Mouse (Mus musculus) cerebellum, adult 9-11 months (tissue): Measurements from ENCODE around the gene Rae1.

ENCODE experiments used
- DNase-seq: peaks from one replicate; pipeline ENCODE4 v3.0.0; 2022

The Rae1 gene

DNA sequence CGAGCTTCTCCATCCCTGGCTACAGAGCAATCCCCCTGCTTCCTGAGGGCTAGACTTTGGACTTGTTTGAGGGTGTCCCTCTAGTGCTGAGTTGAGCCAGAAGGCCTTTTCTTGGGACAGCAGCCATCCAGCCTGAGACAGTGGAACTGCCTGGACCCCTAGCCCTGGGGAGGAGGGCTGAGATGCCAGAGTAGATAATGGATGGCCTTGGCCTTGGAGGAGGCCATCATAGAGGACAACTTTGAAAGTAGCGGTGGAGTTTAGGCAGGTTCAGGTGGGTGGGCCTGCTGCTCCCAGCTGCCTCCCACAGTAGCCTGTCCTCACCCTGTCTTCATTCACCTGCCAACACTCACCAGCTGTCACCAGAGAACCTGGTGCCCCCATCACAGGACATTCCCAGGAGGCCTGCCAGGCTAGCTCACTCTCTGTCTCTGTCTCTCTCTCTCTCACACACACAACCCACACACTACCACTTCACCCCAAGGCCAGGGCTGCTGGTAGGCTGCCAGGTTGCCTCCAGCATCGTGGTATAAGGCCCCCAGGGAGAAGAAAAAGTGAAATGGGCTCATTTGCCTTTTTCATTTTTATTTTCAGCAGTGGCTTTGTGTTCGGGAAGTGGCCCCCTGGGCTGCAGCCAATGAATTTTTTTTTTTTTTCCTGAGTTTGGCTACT lies 28.0 kb downstream of the Rae1 start:
- no peak for DNase-seq

GRCm38 (mm10) chr2:173028508-173029031 lies 28.7 kb downstream of the Rae1 start:
- DNase-seq: no peak

DNA sequence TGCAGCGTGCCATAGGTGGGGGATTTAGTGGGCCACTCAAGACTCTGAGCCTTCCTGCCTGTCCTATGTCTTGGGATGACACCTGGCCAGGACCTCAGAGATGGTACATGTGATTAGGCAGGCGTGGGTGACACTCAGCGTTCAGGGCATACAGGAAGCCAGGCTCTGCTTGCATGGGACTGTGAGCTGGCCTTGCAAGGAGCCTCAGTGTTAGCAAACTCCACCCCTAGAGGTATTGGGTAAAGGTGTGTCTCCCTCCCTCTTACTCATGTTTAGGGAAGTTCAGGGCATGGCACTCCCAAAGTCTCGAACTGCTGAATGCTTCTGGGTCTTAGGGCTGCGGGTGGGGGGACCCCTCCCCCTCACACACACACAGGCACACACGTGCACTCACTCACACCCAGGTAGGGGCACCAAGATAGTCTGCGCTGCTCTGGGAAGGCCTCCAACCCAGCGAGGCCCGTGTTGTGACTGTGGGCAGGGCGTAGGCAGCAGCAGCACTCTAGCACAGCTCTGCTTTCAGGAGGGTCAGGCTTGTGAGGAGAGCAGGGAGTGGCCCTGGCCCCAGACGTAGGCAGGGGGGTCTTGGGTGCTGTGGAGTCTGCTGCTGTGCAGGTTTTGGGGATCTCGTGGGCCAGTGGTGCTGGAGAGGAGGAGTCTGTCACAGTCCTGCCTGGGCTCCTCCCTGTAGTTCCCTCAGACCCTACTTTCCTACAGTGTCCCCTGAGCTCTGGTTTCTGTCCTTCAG lies 30.8 kb downstream of the Rae1 start:
- no peak for DNase-seq

GRCm38 (mm10) chr2:173033531-173033930 lies 33.6 kb downstream of the Rae1 start:
- no peak for DNase-seq

- DNase-seq: no peak
Measured at GRCm38 (mm10) chr2:173034998-173035397, 35.1 kb downstream of the Rae1 start.

DNA sequence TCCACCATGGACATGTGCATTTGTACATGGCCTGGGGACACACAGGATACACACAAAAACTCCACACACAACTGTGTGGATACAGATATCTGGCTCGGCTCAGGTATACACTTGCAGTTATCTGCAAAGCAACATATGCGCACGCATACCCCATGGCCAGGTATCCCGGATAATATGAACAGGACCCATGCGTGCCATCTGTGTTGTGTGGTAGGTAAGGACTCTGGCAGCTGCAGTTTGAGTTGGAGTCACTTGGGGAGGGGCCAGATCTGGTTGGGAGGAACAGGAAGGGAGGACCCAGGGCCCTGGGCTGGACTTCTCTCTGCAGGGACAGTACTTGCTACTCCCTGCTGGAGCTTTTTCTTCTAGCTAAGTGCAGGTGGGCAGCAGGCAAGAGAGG lies 35.7 kb downstream of the Rae1 start:
- no peak for DNase-seq

- DNase-seq: no peak
Measured at GRCm38 (mm10) chr2:173036055-173036454, 36.1 kb downstream of the Rae1 start.

- DNase-seq: no peak
Measured at GRCm38 (mm10) chr2:173036611-173037010, 36.7 kb downstream of the Rae1 start.

- DNase-seq: no peak
Measured at GRCm38 (mm10) chr2:173037347-173037746, 37.4 kb downstream of the Rae1 start.

DNA sequence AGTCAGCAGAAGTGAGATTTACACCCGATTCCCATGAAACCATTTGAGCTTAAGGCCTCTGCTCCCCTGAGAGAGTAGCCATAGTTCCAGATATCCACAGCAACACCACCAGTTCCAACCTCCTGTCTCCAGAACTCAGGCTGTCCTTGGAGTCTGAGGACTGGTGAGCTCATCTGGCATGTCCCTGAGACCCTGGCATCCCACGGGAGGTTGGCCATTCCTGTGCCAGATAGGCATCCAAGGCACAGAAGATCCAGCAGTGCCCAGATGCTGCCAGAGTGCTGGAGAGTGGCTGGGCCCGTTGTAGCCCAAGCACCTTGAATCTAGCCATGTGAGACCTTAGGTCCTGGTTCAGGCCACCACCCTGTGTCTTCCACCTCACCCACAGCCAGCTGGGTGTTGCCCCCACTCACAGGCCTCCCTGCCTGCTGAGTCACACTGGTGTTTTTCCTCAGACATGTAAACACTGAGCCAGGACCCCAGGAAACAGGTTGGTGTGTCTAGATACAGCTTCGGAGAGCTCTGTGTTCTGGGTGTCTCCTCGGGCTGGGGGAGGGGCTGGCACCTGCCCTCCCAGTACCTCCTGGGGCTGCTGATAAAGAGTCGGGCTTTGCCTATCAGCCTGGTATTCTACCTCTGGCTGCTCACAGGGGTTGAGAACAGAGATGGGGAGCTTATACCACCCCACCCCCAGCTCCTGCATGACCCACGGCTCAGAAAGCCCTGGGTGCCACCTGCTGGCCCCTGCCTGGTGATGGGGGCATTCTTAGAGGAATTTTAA lies 38.1 kb downstream of the Rae1 start:
- no peak for DNase-seq

DNA sequence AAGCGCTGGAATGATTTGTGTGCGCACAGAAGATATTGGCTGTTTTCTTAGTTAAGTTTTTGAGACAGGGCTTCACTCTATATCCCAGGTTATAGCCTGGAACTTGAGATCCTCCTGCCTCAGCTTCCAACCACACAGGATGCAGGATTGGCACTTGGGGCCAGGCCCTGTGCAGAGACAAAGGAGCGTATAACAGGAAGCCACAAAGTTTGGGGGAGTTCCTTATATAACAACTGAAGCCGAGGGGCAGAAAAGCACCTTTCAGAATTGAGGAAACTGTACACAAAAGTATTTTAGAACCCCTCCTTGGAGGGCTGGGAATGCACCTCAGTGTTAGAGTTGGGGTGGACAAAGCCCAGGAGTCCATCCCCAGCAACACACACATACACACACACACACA lies 39.1 kb downstream of the Rae1 start:
- no peak for DNase-seq

- no peak for DNase-seq
Measured at GRCm38 (mm10) chr2:173040803-173041202, 40.9 kb downstream of the Rae1 start.

GRCm38 (mm10) chr2:173041242-173041641 lies 41.3 kb downstream of the Rae1 start:
- DNase-seq: no peak

GRCm38 (mm10) chr2:173041893-173042292 lies 42.0 kb downstream of the Rae1 start:
- no peak for DNase-seq

DNA sequence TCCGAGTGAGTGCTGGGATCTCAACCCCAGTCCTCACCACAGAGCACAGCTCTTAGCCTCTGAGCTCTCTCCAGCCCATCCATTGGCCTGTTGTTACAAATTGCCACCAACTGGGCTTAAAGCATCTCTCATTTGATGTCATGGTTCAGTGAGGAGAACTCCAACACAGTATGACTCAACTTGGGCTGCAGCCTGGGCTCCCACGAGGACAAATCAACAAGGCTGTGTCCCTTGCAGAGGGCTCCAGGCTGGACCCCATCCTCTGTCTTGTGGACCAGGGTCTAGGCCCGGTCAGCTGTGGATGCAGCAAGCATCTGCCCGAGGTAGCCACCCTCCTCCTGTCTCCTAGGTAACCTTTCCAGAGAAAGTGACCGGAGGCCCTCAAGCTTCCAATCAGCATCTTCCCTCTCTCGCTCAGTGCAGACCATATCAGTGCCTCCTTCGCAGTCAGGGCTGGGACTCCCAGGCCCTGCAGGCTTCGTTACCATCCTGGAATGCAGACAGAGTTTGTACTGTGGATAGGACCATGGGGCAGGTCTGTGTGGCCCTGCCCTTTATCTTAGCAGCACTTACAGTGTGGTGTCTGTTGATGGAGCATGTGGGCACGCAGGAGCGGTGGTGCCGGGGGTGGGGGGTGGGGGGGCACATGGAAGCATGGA lies 42.7 kb downstream of the Rae1 start:
- DNase-seq: no peak

- DNase-seq: no peak
Measured at GRCm38 (mm10) chr2:173044198-173044970, 44.5 kb downstream of the Rae1 start.

DNA sequence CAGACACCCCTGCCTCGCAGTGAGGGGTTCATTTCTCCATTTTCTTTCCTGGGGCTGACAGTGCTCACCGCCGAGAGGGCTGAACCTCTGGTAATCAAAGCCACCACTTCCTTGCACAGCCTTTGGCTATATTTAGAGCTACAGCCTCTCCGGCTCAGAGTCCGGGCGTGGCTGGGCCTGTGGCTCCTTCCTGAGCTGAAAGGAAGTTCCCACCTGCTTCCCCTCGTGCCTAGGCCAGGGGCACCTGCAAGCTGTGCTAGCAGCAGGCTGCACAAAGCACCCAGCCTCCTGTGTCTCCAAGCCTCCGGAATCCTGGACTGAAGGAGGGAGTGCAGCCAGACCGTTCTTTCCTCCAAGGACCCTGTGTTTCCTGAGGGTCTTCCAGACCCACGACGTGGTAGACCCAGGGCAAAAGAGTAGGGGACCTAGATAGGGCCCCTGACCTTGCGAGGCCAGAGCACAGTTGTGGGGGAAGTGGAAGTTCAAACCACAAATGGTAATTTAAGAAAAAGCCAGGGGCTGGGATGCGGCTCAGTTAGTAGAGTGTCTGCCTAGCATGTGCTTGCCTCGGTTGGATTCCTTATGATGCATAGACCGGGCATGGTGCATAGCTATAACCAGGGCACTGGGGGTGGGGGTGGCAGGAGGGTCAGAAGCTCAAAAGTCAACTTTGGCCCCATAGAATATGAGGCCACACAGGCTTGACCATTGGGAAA lies 46.8 kb downstream of the Rae1 start:
- no peak for DNase-seq

DNA sequence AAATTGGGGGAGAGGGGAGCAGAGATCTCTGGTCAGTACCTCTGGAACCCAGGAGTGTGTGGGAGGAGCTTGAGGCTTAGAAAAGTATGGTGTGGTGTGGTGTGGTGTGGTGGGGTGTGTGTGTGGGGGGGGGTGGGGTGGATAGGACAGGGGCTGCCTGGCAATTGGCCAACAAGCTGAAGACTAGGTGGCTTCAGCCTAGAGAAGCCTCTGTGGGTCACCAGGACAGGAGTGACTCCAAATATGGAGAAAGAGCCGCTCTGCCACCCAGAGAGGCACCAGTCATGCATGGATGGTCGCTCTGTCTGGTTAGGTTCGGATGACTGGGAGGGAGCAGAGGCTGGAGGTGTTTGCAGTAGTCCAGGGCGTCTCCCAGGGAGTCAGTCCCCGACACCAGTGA lies 47.6 kb downstream of the Rae1 start:
- DNase-seq: no peak

DNA sequence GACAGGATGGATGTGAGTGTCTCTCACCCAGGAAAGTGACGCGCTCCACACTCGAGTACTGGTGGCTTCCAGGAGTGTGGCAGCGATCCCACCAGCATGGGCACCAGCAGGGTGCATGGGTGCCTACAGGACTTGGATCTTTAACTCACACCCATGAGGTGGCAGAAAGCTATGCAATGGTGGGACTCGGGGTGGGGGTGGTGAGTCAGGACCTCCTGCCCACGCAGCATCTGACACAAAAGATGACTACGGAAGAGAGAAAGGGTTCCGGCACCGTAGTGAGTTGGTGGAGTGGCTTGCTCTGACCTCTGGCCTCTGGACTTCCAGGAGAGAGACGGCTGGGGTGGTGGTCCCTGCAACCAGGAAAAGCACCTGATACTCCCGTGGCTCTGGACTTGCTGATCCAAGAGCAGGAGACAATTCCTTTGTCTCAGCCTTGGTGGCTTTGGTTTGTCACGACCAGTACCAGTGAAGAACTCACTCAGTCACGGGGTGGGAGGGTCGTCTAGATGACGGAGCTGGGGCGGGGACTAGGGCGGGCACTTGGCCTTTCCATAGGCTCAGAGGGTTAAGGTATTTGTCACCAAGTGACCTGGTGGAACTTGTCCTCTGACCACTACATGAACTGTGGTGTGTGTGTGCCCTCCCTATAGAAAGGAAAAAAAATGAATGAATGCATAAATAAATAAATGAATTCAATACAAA lies 48.3 kb downstream of the Rae1 start:
- no peak for DNase-seq

- no peak for DNase-seq
Measured at GRCm38 (mm10) chr2:173049231-173049630, 49.3 kb downstream of the Rae1 start.

DNA sequence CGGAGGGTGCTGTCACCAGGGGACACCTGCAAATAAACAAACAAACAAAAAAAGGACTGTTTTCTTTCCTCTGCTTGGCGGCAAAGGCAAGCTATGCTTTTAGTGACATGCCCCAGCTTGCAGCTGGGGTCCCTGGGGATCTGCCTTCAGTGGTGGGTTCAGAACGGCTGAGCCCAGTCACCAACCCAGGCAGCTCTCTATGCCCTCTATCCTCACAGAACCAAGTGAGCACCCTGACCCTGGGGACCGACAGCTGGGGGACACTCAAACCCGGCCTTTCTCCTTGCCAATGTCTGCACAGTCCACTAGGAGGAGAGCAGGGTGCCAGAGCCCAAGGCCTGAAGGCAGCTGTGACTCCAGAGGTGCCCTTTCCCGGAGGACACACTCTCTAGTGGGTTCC lies 49.9 kb downstream of the Rae1 start:
- DNase-seq: no peak
